Mouse (Mus musculus) gastrocnemius, postnatal 14 days (tissue): Measurements from ENCODE around the gene Zc3h10. TPM values are rescaled to one million over a fixed set of nuclear protein-coding genes. Genes with fewer than 3 reads are reported as not detected.
"Not testable (repeated sequence)": the region's sequence is repeated elsewhere in the genome, so short reads cannot be mapped to it uniquely, and the experiment has no call there.

ENCODE experiments used
- DNase-seq: peaks from one replicate; pipeline ENCODE4 v3.0.0; 2021; ENCODE audit warnings: mixed read lengths
- intact Hi-C: fragments of 180-260 bp; cut with DNase I; formaldehyde crosslinking; loops from one replicate; pipeline ENCODE4 v1.15.1; 2025; ENCODE audit warnings: low total_unique reads
- total RNA-seq, 2 experiments: library from RNA; stranded (reverse); gene quantifications; 2 replicates each; pipeline ENCODE4 v1.2.3; 2021

Gene Zc3h10
- total RNA-seq, 2 experiments from 2014 or later: 5.0 to 6.4 TPM

DNA sequence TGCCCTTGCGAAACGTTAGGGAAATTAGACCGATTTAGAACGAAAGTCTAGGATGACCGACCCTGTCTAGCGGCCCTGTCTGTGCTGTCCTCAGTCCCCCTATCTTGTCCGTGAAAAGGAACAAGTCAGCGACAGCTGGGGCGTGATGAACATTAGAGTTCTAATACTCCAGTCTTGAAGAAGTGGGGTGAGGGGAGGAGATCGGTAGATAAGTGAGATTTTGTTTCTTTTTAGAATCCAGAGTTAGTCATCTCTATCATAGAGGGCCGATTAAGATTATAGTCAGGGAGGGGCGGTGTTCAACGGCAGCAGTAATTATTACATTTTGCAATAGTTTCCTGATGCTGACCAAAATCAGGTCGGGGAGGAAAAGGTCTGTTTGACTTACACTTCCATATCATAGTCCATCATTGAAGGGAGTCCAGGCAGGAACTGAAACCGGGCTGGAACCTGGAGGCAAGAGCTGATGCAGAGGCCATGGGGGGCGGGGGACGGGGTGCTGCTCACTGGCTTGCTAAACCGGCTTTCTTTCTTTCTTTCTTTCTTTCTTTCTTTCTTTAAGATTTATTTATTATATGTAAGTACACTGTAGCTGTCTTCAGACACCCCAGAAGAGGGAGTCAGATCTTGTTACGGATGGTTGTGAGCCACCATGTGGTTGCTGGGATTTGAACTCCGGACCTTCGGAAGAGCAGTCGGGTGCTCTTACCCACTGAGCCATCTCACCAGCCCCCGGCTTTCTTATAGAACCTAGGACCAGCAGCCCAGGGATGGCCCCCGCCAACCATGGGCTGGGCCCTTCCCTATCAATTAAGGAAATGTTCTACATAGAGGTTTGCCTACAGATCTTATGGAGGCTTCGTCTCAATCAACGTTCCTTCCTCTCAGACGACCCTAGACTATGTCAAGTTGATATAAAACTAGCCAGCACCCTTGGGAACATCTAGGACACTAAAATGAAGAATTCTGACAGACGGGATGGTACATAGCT lies 20.9 kb downstream of the Zc3h10 start:
- intact Hi-C loops: no loop called here
- DNase-seq: no peak

DNA sequence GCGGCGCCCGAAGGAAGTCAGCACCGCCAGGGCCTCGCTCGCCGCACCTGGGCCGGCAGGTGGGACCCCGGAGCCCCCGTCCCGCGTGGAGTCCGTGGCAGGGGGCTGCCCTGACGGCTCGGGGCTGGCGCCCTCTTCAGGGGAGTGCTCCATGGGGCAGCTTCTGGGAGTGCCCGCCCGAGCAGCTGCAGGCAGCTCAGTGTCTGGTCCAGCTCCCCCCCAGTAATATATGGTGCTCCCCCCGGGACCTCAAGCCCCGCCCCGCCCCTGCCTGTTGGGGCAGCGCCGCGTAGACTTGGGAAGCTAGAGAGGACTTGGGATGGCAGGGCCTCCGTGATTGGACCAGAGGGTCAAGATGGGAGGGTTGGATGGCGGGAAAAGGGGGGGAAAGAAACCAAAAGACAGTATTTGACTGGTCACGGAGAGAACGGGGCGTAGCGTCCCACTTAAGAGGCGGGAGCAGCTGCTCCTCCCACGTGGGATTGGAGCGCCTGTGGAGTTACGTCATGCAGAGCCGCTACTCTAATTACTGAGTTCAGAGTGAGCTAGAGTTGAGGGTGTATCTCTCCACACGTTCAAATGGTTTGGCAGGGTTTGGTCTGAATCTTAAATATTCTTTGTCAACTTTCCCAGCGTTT lies 21.8 kb downstream of the Zc3h10 start, which contains the start of gene Esyt1:
Esyt1 (minus strand) TSS at position 201 of the 638 bp plus-strand sequence.
- intact Hi-C loops: no loop called here
- peak; percentile 94 for DNase-seq

DNA sequence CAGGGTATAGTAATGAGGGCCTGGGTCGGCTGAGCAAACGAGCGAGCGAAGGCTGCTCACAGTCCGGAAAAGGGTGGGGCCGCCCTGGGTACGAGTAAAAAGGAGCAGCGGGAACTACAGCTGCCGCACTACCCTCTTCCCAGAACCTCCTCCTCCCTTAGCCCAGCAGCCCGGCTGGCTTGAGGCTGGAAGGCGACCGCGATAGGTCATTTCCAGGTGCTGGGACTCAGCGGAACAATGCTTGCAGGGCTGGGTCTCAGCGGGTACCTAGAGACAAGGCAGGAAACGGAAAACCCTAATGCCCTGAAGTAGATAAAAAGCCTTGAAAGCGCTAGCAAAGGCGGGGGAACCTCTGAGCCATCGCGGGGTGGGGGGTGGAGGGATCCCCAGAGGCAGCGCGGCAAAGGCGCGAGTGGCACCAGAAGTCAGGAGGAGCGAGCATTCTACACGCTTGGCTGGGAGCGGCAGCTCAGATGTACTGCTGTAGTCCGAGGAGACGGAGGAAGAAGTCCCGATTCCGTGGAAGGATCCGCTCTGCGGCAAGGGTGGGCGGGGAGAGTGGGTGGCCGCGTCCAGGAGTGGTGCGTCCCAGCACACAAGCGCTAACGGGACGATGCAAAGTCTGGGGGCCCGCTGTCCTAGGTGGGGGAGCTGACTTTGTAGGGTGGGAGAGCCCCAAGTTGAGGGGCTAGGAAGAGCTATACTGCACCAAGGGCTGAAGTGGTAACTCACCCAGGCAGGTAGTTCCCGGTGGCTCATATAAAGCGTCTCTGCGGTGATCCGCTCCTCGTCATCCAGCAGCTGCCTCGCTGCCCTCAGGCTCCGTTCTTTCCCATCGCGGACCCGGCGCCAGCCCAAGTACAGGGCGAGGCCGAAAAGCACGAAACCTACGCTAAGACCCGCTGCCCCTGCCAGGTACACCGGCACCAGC lies 22.6 kb downstream of the Zc3h10 start:
- DNase-seq: peak; percentile 65

DNA sequence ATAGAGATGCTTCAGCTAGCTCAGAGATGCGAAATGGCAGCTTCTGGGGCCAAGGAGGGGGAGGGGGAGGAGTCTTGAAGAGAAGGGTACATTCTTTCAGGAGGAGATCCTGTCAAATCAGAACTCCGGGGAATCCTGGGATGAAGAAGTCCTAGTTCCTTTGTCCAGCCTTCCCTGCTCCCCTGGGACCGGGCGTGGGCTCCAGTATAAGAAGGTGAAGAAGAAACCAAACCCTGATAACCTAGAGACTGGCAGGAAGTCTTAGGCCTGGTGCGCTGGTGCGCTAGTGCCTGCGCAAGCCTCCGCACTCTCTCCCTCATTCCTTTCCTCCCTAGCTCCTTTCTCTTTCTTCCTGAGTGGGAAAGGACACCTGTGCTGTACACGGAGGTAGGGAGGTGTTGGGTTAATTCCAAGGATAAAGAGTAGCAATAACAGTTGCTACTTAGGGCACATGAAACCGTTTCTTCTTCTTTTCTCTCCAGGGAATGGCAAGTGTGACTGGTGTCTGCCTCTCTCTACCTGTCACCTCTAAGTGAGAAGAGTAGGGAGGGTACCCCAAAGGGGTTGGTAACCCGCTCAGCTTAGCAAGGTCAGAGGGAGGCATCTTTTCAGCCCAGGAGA lies 23.4 kb downstream of the Zc3h10 start:
- intact Hi-C loops: no loop called here
- DNase-seq: no peak

More for the DNA sequence above, 22.6 kb downstream of the Zc3h10 start:
- intact Hi-C loops: no loop called here

DNA sequence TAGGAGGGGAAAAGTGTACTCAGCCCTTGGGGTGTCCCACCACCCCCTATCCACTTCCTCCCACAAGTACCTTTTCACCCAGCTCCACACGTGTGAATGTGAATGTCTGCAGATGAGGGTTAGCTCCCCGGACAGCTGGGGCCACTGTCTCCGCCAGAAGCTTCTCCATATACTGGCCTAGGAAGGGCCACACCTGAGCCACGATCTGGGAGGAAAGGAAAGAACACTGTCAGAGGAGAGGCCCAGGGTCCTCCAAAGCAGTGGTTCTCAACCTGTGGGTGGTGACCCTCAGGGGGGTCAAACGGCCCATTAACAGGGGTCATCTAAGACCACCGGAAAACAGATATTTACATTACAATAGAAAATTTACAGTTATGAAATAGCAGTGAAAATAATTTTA lies 25.2 kb downstream of the Zc3h10 start:
- intact Hi-C loops: no loop called here
- DNase-seq: no peak

DNA sequence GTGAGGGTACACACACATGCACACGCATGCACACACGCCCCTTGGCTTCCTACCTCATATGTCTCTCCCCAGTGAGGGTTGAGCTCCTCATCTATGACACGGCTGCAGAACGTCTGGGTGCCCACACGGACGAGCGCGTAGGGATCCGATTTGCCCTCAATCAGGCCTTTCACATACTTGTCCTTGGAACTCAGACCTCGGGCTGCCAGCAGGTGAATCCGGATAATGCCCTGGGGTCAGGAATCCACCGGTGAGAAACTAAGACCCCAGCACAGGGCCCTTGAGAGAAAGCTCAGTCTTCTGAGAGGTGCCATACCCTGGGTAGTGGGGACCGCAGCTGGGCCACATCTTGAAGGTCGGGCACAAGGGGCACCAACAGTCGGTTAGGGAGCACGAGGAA lies 27.0 kb downstream of the Zc3h10 start:
- intact Hi-C loops: no loop called here

DNA sequence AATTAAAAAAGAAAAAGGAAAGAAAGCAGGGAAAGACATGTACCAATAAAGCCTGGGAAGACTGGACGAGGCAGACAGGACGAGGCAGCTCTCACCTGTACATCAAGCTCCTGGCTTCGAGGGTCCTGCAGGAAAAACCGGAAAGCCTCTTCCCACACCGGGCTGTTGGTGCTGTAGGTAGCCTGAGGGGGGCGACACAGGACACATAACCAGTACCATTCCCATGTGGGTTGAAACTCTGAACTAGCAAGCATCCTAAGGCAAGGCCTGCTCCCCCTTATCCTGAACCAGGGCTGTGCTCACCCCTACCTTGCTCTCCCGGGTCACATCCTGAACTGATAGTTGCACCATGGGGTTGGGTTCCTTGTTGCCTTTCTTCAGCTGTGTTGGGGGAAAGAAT lies 28.7 kb downstream of the Zc3h10 start:
- peak; percentile 41 for DNase-seq
- intact Hi-C loops: no loop called here

More for the DNA sequence above, 27.0 kb downstream of the Zc3h10 start:
- no peak for DNase-seq

DNA sequence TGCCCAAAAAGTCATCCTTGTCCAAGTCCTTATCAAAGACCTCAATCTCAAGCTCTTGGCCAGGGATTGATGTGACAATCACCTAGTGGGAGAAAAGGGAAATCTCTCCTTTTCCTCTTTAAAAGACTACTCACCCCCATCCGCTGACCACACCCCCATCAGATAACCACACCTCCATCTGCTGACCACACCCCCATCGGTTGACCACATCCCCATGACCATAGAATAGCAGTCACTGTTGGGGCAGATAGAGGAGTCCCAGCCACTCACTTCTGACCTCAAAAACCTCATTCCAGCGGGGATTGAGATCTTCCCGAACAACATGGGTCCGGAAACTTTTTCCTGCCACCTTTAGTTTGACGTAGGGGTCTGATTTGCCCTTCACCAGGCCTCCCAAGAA lies 30.9 kb downstream of the Zc3h10 start:
- no peak for DNase-seq
- intact Hi-C loops: no loop called here

DNA sequence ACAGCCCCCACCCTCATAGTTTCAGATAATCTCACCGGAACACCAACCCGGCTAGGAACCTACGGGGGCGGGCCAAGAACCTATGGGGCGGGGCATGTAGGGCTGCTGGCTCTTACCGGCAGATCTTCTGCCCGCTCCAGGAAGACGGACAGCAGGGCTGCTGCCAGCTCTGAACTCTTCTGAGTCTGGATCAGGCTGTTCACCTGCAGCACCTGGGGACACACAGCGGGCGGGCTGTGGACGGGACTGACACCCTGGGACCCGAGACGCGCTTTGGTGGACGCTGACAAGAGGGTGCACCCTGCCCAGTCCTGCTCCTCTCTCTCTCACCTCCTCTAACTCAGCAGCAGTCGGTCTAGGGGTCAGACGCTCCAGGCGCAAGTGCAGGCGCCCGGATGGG lies 31.5 kb downstream of the Zc3h10 start:
- intact Hi-C loops: no loop called here
- DNase-seq: no peak

DNA sequence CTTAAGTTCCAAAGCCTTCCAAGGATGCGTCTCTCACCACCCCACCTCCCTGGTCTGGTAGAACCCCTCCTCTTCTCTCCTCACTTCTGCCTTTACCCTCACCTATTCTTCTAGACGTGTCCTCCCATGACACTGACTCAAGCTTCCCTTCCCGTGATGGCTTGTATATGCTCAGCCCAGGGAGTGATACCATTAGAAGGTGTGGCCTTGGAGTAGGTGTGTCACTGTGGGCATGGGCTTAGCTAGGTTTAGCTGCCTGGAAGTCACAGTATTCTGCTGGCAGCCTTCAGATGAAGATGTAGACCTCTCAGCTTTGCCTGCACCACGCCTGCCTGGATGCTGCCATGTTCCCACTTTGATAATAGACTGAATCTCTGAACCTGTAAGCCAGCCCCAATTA lies 32.5 kb downstream of the Zc3h10 start:
- intact Hi-C loops: no loop called here
- DNase-seq: no peak

DNA sequence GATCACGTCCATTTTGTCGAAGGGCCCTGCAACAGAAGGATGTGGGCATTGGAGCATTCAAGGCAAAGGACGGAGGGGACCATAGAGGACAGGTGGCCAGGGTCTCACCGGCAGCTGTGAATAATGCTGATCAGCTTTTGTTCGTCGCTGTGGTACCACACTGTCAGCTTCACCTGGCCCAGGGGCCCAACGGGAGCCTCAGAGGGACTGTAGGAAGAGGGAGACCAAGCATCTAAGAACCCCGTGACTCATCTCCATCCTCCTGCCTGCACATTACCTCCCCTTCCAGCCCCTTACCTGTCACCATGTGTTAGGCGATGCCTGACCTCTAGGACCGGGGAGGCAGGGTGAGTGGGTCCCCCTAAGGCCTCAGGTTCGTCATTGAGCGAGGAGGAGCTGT lies 35.8 kb downstream of the Zc3h10 start:
- intact Hi-C loops: no loop called here
- no peak for DNase-seq

DNA sequence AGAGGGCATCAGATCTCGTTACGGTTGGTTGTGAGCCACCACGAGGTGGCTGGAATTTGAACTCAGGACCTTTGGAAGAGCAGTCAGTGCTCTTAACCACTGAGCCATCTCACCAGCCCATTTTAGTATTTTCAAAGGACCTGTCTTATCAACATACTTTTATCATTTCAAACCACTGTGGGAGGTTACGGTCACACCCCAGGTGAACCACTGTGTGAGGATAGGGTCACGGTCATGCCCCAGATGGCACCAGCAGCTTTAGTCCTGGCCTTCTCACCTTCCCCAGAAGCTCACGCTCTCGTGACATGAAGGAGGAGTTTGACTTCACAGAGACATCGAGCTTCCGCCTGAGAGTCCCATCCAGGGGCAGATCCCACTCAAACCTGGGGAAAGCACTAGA lies 36.4 kb downstream of the Zc3h10 start:
- intact Hi-C loops: no loop called here
- no peak for DNase-seq

DNA sequence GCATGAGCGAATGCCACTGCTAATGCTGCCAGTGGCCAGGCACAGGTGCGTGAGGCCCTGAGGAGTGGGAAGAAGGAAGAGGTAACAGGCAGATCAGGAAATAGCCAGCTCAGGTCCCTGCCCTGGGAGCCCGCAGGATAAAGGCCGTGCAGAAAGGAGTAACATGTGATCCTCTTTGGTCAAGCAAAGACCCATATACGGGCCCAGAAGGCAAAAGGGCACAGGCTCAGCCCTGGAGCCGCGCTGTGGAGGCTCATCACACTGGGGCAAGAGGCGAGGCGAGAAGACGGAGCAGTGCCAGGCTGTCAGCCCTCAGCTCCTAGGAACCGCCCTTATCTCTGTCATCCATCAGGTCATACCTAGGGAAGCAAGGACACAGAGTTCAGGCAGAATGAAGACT lies 37.3 kb downstream of the Zc3h10 start:
- intact Hi-C loops: no loop called here

DNA sequence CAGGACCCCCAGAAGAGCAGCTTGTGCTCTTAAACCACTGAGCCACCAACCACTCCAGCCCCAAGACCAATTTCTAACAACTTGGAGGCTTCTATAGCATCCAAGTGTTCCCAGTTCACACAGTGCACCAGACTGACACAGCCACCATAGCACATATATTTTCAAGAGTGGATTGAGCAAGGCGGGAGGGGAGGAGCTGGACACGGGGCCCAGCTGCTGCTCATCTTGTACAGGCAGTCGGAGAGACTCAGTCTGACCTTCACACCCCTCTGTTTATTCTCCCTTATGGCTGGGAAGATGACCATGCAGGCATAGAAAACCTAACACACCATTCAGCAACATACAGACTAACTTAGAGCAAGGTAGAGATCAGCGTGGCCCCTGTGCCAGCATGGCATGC lies 37.7 kb downstream of the Zc3h10 start:
- DNase-seq: no peak
- intact Hi-C loops: no loop called here

More for the DNA sequence above, 37.3 kb downstream of the Zc3h10 start:
- no peak for DNase-seq

DNA sequence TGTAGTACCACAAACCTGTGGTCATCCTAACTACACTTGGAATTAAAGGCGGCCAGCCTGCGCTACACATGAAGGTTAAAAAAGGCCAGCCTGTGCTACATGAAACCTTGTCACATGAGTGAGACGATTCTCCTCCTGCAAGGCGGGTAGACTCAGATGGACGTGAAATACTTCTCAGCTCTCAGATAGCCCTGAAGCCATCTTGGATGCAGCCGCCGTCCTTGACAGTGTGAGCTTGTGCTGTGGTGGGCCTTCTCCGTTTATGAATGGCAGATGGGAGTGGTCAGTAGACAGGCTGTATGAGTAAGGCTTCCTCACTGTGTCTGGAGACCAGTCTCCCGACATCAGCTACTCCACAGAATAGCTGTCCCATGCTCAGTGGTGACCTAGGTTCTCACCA lies 38.4 kb downstream of the Zc3h10 start:
- intact Hi-C loops: no loop called here
- no peak for DNase-seq

DNA sequence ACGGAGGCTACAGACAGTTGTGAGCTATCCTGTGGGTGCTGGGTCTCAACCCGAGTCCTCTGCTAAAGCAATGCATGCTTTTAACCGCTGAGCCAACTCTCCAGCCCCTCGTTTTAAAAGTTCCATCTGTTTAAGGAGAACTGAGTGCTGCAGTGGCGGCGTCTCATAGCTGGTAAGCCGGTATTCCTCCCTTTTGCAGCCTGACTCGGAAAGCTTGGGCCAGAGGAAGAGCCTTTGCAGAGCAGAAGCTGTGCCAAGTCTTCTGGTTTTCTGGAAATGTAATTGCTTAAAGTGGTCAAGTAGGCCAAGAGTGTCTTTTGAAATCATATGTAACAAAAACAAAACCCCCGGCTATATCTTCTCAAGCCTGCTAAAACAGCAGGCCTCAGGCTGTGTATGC lies 39.3 kb downstream of the Zc3h10 start:
- intact Hi-C loops: no loop called here
- no peak for DNase-seq

DNA sequence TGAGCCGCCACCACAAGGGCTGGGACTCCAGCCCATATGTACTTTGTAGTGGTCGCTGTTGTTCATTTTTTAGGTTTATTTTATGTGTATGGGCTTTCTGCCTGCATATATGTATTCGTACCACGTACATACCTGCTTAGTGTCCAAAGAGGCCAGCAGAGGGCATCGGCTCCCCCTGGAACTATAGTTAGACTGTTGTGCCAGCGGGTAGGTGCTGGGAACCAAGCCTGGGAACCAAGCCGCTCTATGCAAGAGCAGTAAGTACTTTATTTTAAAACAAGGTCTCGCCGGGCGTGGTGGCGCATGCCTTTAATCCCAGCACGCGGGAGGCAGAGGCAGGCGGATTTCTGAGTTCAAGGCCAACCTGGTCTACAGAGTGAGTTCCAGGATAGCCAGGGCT lies 41.6 kb downstream of the Zc3h10 start:
- no peak for DNase-seq
- intact Hi-C loops: no loop called here

DNA sequence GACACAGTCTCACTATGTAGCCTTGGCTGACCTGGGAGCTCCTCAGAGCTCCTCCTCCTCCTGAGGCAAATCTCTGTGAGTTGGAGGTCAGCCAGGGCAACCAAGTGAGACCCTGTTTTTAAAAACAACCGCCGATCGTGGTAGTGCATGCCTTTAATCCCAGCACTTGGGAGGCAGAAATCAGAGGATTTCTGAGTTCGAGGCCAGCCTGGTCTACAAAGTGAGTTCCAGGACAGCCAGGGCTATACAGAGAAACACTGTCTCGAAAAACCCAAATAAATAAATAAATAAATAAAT lies 42.3 kb downstream of the Zc3h10 start:
- DNase-seq, intact Hi-C loops: not testable (repeated sequence)

DNA sequence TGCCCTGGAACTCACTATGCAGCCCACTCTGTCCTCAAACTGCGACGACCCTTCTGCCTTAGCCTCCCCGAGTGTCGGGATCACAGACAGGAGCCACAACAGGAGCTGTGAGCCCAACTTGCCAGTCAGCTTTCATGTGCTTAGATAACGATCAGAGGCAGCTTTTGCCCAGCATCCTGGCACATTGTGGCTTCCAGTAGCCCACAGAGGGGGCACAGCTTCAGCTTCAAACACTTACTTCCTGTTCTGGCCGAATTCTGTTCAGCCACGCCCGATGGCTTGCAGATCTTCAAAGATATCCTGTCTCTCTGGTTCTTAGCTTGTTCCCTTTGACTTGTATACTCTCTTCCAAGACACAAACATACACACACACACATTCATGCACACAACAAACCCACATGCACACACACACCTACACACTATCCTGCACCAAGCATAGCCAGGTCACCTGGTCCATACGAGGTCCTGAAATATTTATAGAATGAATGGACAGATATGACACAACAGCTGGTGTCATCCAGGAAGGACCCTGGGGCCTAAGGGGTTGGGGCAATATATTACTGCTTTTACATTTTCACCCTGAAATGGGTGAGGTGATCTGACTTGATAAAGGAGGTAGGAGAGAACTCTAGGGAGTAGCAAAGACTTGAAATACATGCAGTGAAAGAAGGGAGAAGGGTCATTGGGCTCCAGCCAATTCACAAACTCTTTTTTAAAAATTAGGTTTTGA lies 42.8 kb downstream of the Zc3h10 start:
- intact Hi-C loops: no loop called here
- no peak for DNase-seq
